Mouse (Mus musculus): ENCODE measurements around the gene Dnah2. TPM values are rescaled to one million over a fixed set of nuclear protein-coding genes. Genes with fewer than 3 reads are reported as not detected.
A peak's percentile ranks its signal among the peaks of the same experiment; 100 is the strongest.
"Not testable (repeated sequence)": the region's sequence is repeated elsewhere in the genome, so short reads cannot be mapped to it uniquely, and the experiment has no call there.

The Dnah2 gene
- total and polyA plus RNA-seq, 3 experiments: under 0.01 to 0.03 TPM; not detected in 1

DNA sequence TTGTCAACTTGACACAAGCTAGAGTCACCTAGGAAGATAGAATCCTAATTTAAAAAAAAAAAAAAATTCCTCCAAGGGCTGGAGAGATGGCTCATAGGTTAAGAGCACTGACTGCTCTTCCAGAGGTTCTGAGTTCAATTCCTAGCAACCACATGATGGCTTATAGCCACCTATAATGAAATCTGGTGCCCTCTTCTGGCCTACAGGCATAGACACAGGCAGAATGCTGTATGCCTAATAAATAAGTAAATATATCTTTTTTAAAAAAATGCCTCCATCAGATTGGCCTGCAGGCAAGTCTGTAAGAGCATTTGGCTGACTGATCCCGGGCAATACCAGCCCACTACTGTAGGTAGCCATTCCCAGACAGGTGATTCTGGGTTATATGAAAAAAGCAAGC lies 13.9 kb downstream of the Dnah2 start (continued):
- TF ChIP-seq ZKSCAN1 (IDR thresholded peaks at IDR 0.05; ENCODE audit: borderline replicate concordance, low read depth, low read length) (no peak), UBTF (IDR thresholded peaks at IDR 0.05; ENCODE audit: low read depth, low read length) (no peak), MYC (IDR thresholded peaks at IDR 0.05; ENCODE audit: low read depth, low read length) (no peak), ETS1 (conservative IDR thresholded peaks at IDR 0.05; ENCODE audit: low read depth, low read length) (no peak), ELF1 (IDR thresholded peaks at IDR 0.05; ENCODE audit: low read depth, low read length) (no peak)

- Histone ChIP-seq H3K36me3 (replicated peaks in 1 of 2; ENCODE audit: control insufficient read depth in 1 of 2, insufficient read depth in 1 of 2, low read length in 1 of 2) (no peaks in the 10 kb centered on the region), H3K9me3 (replicated peaks; ENCODE audit: low read length) (no peaks in the 10 kb centered on the region), H3K4me3 (replicated peaks in 1 of 3; ENCODE audit: low read depth in 2 of 3, low read length in 2 of 3, poor library complexity in 1 of 3) (no peak overlapping the region), H3K27me3 (replicated peaks) (peaks cover 22% of the 10 kb centered on the region), H3K79me2 (replicated peaks; ENCODE audit: control insufficient read depth, extremely low read depth, insufficient read depth, poor library complexity, severe bottlenecking) (no peaks in the 10 kb centered on the region), H3K4me2 (ENCODE audit: insufficient read depth, low read depth, poor library complexity, severe bottlenecking) (no peak overlapping the region), H3K4me1 (ENCODE audit: control insufficient read depth in 1 of 2, insufficient read depth in 2 of 2) (no peaks in the 10 kb centered on the region), H3K27ac (ENCODE audit: insufficient read depth, low read depth) (no peak overlapping the region), H3K9ac (ENCODE audit: insufficient read depth, low read depth) (no peak overlapping the region)
- TF ChIP-seq ZMIZ1 (IDR thresholded peaks at IDR 0.05; ENCODE audit: low read depth, low read length) (no peak), CHD2 (IDR thresholded peaks at IDR 0.05; ENCODE audit: low read length) (no peak), CTCF (conservative IDR thresholded peaks at IDR 0.05 in 1 of 2, IDR thresholded peaks at IDR 0.05 in 1 of 2; ENCODE audit: low read depth in 2 of 2, low read length in 2 of 2) (peak in 1 of 2 experiments; percentile 51; a peak in 2 of 4 replicates), USF2 (conservative IDR thresholded peaks at IDR 0.05; ENCODE audit: low read depth, low read length) (no peak), ZKSCAN1 (IDR thresholded peaks at IDR 0.05; ENCODE audit: borderline replicate concordance, low read depth, low read length) (no peak)
- in situ Hi-C loops (cut with MboI; ENCODE audit: low pct_ligation_motif_present, low pct_unique_long_range_greater_than_20kb, low sequenced_read_pairs) (no loop called here), dilution Hi-C loops (cut with MboI; ENCODE audit: extremely low pct_ligation_motif_present, extremely low pct_unique_long_range_greater_than_20kb, low sequenced_read_pairs) (no loop called here)
- DNase-seq (ENCODE audit: extremely low read depth): no peak
These were observed 16.3 kb downstream of the Dnah2 start for GRCm38 (mm10) chr11:69532480-69533150.

GRCm38 (mm10) chr11:69530755-69531154 lies 18.2 kb downstream of the Dnah2 start:
- H3K9ac ChIP-seq (ENCODE audit: insufficient read depth, low read depth); H3K9me3 ChIP-seq (replicated peaks; ENCODE audit: low read length); H3K36me3 ChIP-seq (replicated peaks in 1 of 2; ENCODE audit: control insufficient read depth in 1 of 2, insufficient read depth in 1 of 2, low read length in 1 of 2); dilution Hi-C loops (cut with MboI; ENCODE audit: extremely low pct_ligation_motif_present, extremely low pct_unique_long_range_greater_than_20kb, low sequenced_read_pairs); in situ Hi-C loops (cut with MboI; ENCODE audit: low pct_ligation_motif_present, low pct_unique_long_range_greater_than_20kb, low sequenced_read_pairs); H3K4me2 ChIP-seq (ENCODE audit: insufficient read depth, low read depth, poor library complexity, severe bottlenecking); DNase-seq (ENCODE audit: extremely low read depth); H3K4me3 ChIP-seq (replicated peaks in 1 of 3; ENCODE audit: low read depth in 2 of 3, low read length in 2 of 3, poor library complexity in 1 of 3); H3K27ac ChIP-seq (ENCODE audit: insufficient read depth, low read depth); H3K4me1 ChIP-seq (ENCODE audit: control insufficient read depth in 1 of 2, insufficient read depth in 2 of 2); H3K79me2 ChIP-seq (replicated peaks; ENCODE audit: control insufficient read depth, extremely low read depth, insufficient read depth, poor library complexity, severe bottlenecking): not testable (repeated sequence)
- H3K27me3 ChIP-seq (replicated peaks): peaks cover 29% of the 10 kb centered on the region
- TF ChIP-seq RAD21 (IDR thresholded peaks at IDR 0.05; ENCODE audit: low read depth, low read length) (peak; percentile 32), CTCF (conservative IDR thresholded peaks at IDR 0.05 in 1 of 2, IDR thresholded peaks at IDR 0.05 in 1 of 2; ENCODE audit: low read depth in 2 of 2, low read length in 2 of 2) (peak in 1 of 2 experiments; percentile 59; a peak in 2 of 4 replicates)

DNA sequence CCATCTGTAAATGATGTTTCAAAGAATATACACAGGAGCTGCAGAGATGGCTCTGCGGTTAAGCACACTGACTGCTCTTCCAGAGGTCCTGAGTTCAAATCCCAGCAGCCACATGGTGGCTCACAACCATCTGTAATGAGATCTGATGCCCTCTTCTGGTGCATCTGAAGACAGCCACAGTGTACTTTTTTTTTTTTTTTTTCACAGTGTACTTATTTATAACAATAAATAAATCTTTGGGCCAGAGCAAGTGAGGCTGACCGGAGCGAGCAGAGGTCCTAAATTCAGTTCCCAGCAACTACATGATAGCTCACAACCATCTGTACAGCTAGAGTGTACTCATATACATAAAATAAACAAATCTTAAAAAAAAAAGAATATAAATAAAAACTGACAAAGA lies 18.6 kb downstream of the Dnah2 start:
- DNase-seq (ENCODE audit: extremely low read depth); dilution Hi-C loops (cut with MboI; ENCODE audit: extremely low pct_ligation_motif_present, extremely low pct_unique_long_range_greater_than_20kb, low sequenced_read_pairs); H3K4me1 ChIP-seq (ENCODE audit: control insufficient read depth in 1 of 2, insufficient read depth in 2 of 2); in situ Hi-C loops (cut with MboI; ENCODE audit: low pct_ligation_motif_present, low pct_unique_long_range_greater_than_20kb, low sequenced_read_pairs); H3K27ac ChIP-seq (ENCODE audit: insufficient read depth, low read depth); H3K4me2 ChIP-seq (ENCODE audit: insufficient read depth, low read depth, poor library complexity, severe bottlenecking); H3K4me3 ChIP-seq (replicated peaks in 1 of 3; ENCODE audit: low read depth in 2 of 3, low read length in 2 of 3, poor library complexity in 1 of 3); H3K79me2 ChIP-seq (replicated peaks; ENCODE audit: control insufficient read depth, extremely low read depth, insufficient read depth, poor library complexity, severe bottlenecking); H3K9ac ChIP-seq (ENCODE audit: insufficient read depth, low read depth); H3K9me3 ChIP-seq (replicated peaks; ENCODE audit: low read length); H3K36me3 ChIP-seq (replicated peaks in 1 of 2; ENCODE audit: control insufficient read depth in 1 of 2, insufficient read depth in 1 of 2, low read length in 1 of 2): not testable (repeated sequence)
- H3K27me3 ChIP-seq (replicated peaks): peaks cover 27% of the 10 kb centered on the region
- TF ChIP-seq ZNF384 (IDR thresholded peaks at IDR 0.05; ENCODE audit: low read depth, low read length): peak; percentile 77; the same call in 1 of the 2 replicates
